Mouse (Mus musculus) olfactory bulb, adult 2 months (tissue): ENCODE data around the gene Cubn.

Source experiments
- CTCF ChIP-seq: fragments of 200-500 bp; IDR thresholded peaks from 2 replicates; pipeline ENCODE4 v1.5.1; 2012; ENCODE audit warnings: low read depth, mild to moderate bottlenecking, low read length, moderate library complexity; ENCODE audit not compliant: insufficient read depth
- POLR2A ChIP-seq: fragments of 200-500 bp; IDR thresholded peaks from 2 replicates; pipeline ENCODE4 v1.6.1; 2012; ENCODE audit warnings: mild to moderate bottlenecking, low read depth, low read length, moderate library complexity; ENCODE audit not compliant: insufficient read depth

DNA sequence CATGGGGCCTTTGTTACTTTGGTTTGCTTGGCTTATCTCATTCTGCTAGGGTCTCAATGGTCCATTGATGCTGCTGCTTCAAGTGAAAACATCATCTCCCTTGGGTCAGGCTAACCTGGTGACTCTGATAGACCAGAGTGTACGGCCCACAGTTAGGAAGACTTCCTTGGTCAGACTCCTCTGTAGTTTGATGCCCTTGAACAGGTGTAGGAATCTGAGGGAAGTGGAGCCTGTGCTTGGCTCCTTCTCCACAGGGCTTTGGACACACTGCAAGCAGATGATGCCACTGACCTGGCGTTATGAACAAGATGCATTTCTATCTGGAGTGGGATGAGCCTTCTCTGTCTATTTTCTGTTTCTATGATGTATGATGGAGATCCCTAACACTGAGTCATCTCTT, 11.1 kb upstream of the Cubn start:
- TF ChIP-seq CTCF: no peak
- no peak for TF ChIP-seq POLR2A
